Mouse (Mus musculus) brain, embryonic 14.5 days (tissue): ENCODE measurements around the gene Vti1b.

ENCODE experiments used
- CTCF ChIP-seq: fragments of 200-500 bp; IDR thresholded peaks from 2 replicates; pipeline ENCODE4 v1.5.1; 2012; ENCODE audit warnings: inconsistent platforms, mild to moderate bottlenecking, moderate library complexity, borderline replicate concordance; ENCODE audit not compliant: insufficient read depth, insufficient read length; ENCODE audit errors: extremely low read depth
- POLR2A ChIP-seq: fragments of 200-500 bp; IDR thresholded peaks from 2 replicates; pipeline ENCODE4 v1.6.1; 2012; ENCODE audit warnings: mild to moderate bottlenecking, inconsistent platforms, borderline replicate concordance; ENCODE audit not compliant: poor library complexity, insufficient read depth, insufficient read length, severe bottlenecking; ENCODE audit errors: extremely low read depth

DNA sequence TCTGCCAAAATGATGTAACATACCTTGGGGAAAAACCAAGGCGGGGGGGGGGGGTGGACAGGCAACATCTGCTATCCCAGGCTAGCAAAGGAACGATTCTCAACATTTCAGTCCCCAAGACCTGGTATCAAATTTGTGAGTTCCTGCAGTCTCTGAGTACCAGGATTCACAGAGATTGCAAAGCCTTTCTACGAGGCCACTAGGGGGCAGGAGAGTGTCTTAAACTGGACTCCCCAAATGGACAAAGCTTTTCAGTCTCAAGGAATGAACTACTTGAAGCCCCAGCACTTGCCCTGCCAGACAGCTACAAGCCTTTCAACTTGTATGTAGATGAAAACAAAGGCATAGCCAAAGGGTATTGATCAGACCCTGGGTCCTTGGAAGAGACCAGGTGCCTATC is 21.0 kb upstream of the Vti1b start:
- TF ChIP-seq POLR2A (no peak), CTCF (peak; percentile 73; the same call in 1 of the 2 replicates)
